Mouse (Mus musculus) liver, embryonic 13.5 days (tissue): Measurements from ENCODE around the gene Gna15. TPM values are rescaled to one million over a fixed set of nuclear protein-coding genes. Genes with fewer than 3 reads are reported as not detected.
A peak's percentile ranks its signal among the peaks of the same experiment; 100 is the strongest.

ENCODE experiments used
- ATAC-seq: fragments of 200-750 bp; cut with Nextera tagmentation; 2 replicates; pipeline ENCODE4 v1.8.0; 2017; ENCODE audit warnings: low read depth, mild to moderate bottlenecking, moderate number of reproducible peaks, moderate library complexity
- DNase-seq: peaks from one replicate; pipeline ENCODE4 v3.0.0; 2022
- H3K27ac ChIP-seq: fragments of 300-500 bp; sonication (generic); 2 replicates; pipeline ENCODE4 v1.5.1; 2015; ENCODE audit warnings: moderate library complexity, mild to moderate bottlenecking, inconsistent platforms
- H3K27me3 ChIP-seq: fragments of 300-500 bp; sonication (generic); 2 replicates; pipeline ENCODE4 v1.6.1; 2015; ENCODE audit warnings: mild to moderate bottlenecking, inconsistent platforms
- H3K36me3 ChIP-seq: fragments of 300-500 bp; sonication (generic); 2 replicates; pipeline ENCODE4 v1.6.1; 2015; ENCODE audit warnings: mild to moderate bottlenecking, inconsistent platforms
- H3K4me1 ChIP-seq: fragments of 300-500 bp; sonication (generic); replicated peaks from 2 replicates; pipeline ENCODE4 v1.6.1; 2015; ENCODE audit warnings: inconsistent platforms
- H3K4me2 ChIP-seq: fragments of 300-500 bp; sonication (generic); 2 replicates; pipeline ENCODE4 v1.6.1; 2015; ENCODE audit warnings: inconsistent platforms, mild to moderate bottlenecking, moderate library complexity
- H3K4me3 ChIP-seq: fragments of 300-500 bp; sonication (generic); replicated peaks from 2 replicates; pipeline ENCODE4 v1.5.1; 2015; ENCODE audit warnings: mild to moderate bottlenecking, inconsistent platforms
- H3K9ac ChIP-seq: fragments of 300-500 bp; sonication (generic); 2 replicates; pipeline ENCODE4 v1.6.1; 2015; ENCODE audit warnings: mild to moderate bottlenecking, inconsistent platforms
- H3K9me3 ChIP-seq: fragments of 300-500 bp; sonication (generic); replicated peaks from 2 replicates; pipeline ENCODE4 v1.6.1; 2016; ENCODE audit warnings: inconsistent platforms
- WGBS: fragments of 180-500 bp; shearing (Covaris S2); methylation state at CpG from one replicate; pipeline ENCODE4 v1.1.7; 2015; ENCODE audit not compliant: insufficient replicate concordance; 5-methylcytosine and 5-hydroxymethylcytosine counted together
- polyA plus RNA-seq: library from polyadenylated mRNA; unstranded; fragments of >200 nt; fragmentation: Nextera tagmentation; extraction: Ambion mirVana; gene quantifications from 2 replicates; pipeline ENCODE4 v1.2.1, GENCODE M21; 2015

Gna15 gene
- polyA plus RNA-seq, 1 experiment from 2014 or later, result 7.2 TPM

GRCm38 (mm10) chr10:81481605-81482532 is 42.2 kb downstream of the Gna15 start:
- Histone ChIP-seq H3K9me3 (no peaks in the 10 kb centered on the region), H3K36me3 (peaks cover 9% of the 10 kb centered on the region), H3K4me3 (peak overlapping the region; percentile 44), H3K4me2 (peak overlapping the region; percentile 70), H3K9ac (peak overlapping the region; percentile 41; the same call in 1 of the 2 replicates), H3K27me3 (peaks cover 57% of the 10 kb centered on the region), H3K4me1 (peaks cover 15% of the 10 kb centered on the region), H3K27ac (no peak overlapping the region)
- ATAC-seq (0 out of 2 replicates have a peak, but pooled peaks have one; percentile 3), DNase-seq (no peak)
- 8% methylated on average over 35 of the region's 35 CpGs for WGBS

- WGBS, result 58% methylated on average over 10 of the region's 10 CpGs
- Histone ChIP-seq H3K4me1 (peaks cover 5% of the 10 kb centered on the region), H3K27me3 (peaks cover 95% of the 10 kb centered on the region), H3K27ac (no peak overlapping the region), H3K9me3 (no peaks in the 10 kb centered on the region), H3K9ac (no peak overlapping the region), H3K4me3 (no peak overlapping the region), H3K36me3 (no peaks in the 10 kb centered on the region), H3K4me2 (no peak overlapping the region)
- no peak for ATAC-seq
- no peak for DNase-seq
Observed at GRCm38 (mm10) chr10:81474461-81474860, 49.6 kb downstream of the Gna15 start.

GRCm38 (mm10) chr10:81473003-81473451 is 51.0 kb downstream of the Gna15 start:
- ATAC-seq (no peak), DNase-seq (no peak)
- Histone ChIP-seq H3K9me3 (no peaks in the 10 kb centered on the region), H3K4me3 (no peak overlapping the region), H3K4me2 (no peak overlapping the region), H3K4me1 (peaks cover 5% of the 10 kb centered on the region), H3K36me3 (no peaks in the 10 kb centered on the region), H3K9ac (no peak overlapping the region), H3K27ac (no peak overlapping the region), H3K27me3 (peaks cover 97% of the 10 kb centered on the region)
- WGBS, result 5% methylated on average over 21 of the region's 22 CpGs

DNA sequence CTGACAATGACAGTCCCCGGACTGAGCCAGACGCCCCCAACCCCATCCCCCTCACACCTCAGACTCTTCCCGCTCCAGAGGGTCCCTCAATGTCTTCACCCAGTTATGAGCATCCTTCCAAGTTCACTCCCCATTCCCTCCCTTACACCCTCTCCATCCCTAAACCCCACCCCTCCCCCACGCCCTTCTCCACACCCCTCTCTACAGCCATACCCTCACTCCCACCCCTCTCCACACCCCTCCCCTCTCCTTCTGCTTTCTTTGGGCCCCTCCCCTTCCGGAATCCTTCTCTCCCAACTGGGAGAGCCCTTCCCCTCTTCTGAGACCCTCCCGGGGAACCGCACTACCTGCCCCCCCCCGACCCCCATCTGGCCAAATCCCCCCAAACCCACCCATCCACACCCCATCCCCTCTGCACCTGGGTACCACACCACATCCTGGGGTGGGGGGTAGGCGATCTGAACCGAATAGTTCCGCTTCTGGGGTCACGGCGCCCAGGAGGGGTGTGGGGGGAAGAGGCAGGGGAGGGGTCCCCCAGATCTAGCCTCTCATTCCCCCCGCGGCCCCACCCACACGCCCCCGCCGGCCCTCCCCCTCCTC is 51.5 kb downstream of the Gna15 start:
- 9% methylated on average over 18 of the region's 18 CpGs for WGBS
- Histone ChIP-seq H3K36me3 (no peaks in the 10 kb centered on the region), H3K27me3 (peaks cover 97% of the 10 kb centered on the region), H3K9ac (no peak overlapping the region), H3K4me3 (no peak overlapping the region), H3K4me2 (no peak overlapping the region), H3K9me3 (no peaks in the 10 kb centered on the region), H3K27ac (no peak overlapping the region), H3K4me1 (peaks cover 2% of the 10 kb centered on the region)
- no peak for ATAC-seq
- no peak for DNase-seq

DNA sequence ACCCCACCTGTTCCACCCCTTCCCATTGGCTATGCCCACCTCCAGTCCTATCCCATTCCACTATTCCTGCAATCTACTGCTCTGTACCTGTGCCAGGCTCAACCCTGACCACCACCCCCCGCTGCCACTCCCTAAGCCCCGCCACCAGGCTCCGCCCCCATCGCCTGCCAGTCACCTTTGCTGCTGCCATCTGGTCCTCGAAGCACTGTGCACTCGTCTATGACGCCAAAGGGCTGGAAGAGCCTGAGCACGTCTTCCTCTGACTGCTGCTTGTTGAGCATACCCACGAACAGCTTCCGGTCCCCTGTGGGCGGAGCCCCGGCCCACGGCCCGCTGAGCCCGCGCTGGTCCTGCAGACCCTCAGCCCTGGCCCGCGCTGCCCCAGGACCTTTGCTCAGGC is 53.6 kb downstream of the Gna15 start:
- no peak for ATAC-seq
- Histone ChIP-seq H3K9me3 (no peaks in the 10 kb centered on the region), H3K36me3 (no peaks in the 10 kb centered on the region), H3K27me3 (peaks cover 98% of the 10 kb centered on the region), H3K27ac (no peak overlapping the region), H3K9ac (no peak overlapping the region), H3K4me2 (no peak overlapping the region), H3K4me3 (no peak overlapping the region), H3K4me1 (peaks cover under 1% of the 10 kb centered on the region; the same call in 1 of the 2 replicates)
- 26% methylated on average over 18 of the region's 18 CpGs for WGBS
- no peak for DNase-seq

DNA sequence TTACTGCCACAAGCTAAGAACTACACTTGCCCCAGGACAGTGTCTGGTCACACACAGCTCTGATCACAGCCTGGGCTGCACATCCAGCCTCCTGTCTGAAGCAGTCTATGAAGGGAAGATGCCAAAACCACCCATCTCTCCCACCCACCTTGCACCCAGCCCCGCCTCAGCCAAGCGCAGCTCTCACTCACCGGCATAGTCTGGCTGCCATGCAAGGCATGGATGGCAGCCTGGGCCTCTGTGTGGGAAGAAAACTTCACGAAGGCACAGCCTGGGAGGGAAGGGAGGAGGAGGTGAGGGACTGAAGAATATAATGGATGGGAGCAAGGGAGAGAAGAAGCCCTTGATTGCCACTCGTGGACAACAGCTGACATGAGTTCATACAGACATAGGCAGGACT is 54.8 kb downstream of the Gna15 start:
- H3K9ac ChIP-seq, result no peak overlapping the region
- H3K27ac ChIP-seq, result no peak overlapping the region
- peaks cover 12% of the 10 kb centered on the region for H3K4me1 ChIP-seq
- no peak for DNase-seq
- 57% methylated on average over 5 of the region's 5 CpGs for WGBS
- no peaks in the 10 kb centered on the region for H3K36me3 ChIP-seq
- H3K27me3 ChIP-seq, result peaks cover 98% of the 10 kb centered on the region
- no peak overlapping the region for H3K4me2 ChIP-seq
- no peaks in the 10 kb centered on the region for H3K9me3 ChIP-seq
- H3K4me3 ChIP-seq, result no peak overlapping the region
- no peak for ATAC-seq

DNA sequence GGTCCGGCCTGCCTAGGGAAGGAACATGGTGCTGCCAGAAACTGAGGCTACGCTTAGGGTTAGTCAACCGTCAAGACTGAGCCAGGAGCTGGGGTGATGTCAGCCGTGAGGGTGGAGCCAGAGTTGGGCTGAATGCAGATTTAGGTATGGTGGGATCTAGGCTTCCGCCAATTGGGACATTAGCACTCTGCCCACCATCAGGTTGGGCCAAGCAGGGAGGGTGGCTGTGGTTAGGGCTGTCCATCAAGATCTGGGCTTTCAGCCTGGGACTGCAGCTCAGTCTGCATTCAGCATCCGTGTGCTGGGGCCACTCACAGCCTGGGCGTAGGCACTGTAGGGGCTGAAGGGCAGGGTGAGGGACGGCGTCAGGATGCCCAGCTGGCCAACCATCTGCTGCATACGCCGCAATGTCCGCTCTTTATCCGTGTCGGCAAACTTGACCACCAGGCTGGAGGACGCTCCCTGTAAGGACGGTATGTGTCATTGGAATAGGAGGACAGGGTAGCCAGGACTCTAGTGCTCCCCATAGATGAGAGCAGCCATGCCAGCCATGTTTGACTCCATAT is 56.3 kb downstream of the Gna15 start:
- H3K4me3 ChIP-seq, result no peak overlapping the region
- DNase-seq (no peak), ATAC-seq (no peak)
- WGBS, result 69% methylated on average over 16 of the region's 16 CpGs
- no peak overlapping the region for H3K4me2 ChIP-seq
- no peaks in the 10 kb centered on the region for H3K9me3 ChIP-seq
- H3K27me3 ChIP-seq, result peaks cover 98% of the 10 kb centered on the region
- H3K36me3 ChIP-seq, result no peaks in the 10 kb centered on the region
- H3K4me1 ChIP-seq, result peaks cover 22% of the 10 kb centered on the region
- H3K27ac ChIP-seq, result no peak overlapping the region
- H3K9ac ChIP-seq, result no peak overlapping the region

DNA sequence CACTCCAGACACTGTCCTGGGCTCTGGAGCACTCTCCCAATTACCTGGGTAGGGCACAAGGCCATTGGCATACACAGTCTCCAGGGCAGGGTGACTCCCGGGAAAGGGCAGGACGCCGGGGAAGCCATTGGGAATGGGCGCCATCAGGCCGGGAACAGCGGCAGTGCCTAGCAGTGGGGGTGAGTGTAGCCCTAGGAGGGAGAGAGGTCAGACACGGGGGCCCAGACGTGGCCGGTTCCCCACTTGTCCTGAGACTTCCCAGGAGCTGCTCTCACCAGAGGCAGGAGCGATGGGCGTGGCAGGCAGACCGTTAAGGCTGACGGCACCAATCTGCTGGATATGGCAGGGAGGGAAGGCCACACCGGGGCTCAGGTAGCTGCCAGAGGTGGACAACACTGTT is 57.1 kb downstream of the Gna15 start:
- Histone ChIP-seq H3K27me3 (peaks cover 98% of the 10 kb centered on the region), H3K4me1 (peaks cover 28% of the 10 kb centered on the region), H3K9me3 (no peaks in the 10 kb centered on the region), H3K4me2 (no peak overlapping the region), H3K4me3 (no peak overlapping the region), H3K9ac (no peak overlapping the region), H3K27ac (no peak overlapping the region), H3K36me3 (no peaks in the 10 kb centered on the region)
- no peak for ATAC-seq
- no peak for DNase-seq
- WGBS, result 50% methylated on average over 14 of the region's 14 CpGs

DNA sequence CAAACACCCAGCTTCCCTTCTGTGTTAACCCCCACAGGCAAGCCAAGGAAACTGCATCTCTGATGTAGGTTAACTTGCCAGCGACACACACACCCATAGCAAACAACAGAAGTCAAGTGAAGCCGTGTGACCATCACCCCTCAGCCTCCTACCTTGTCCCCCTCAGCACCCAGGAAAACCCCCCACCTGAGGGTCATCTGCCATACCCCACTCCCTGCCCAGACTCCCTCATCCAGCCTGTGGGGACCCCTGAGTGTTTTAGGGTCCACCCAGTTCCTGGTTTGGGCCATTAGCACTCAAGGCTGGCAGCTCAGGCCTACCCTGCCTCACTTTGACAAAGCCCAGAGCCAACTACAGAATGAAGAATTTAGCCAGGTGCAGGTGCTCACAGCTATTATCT is 58.0 kb downstream of the Gna15 start:
- WGBS, result 59% methylated on average over 2 of the region's 2 CpGs

DNA sequence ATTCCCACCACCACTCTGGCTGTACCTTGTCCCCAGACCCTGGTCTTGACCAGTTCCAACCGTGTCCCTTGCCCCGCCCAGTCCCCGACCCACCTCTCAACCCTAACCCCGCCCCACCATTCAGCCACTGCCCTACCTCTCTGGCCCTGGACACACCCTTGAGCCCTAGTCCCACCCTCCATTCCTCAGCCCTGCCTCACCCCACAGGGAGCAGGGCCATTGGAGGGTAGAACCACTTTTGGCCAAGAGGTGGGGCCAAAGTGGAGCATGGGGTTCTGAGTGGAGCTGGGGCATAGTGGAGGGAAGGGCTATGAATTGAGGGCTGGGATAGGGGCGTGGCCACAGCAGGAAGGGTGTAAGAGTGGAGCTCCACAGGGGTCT is 58.8 kb downstream of the Gna15 start:
- peak overlapping the region; percentile 60 for H3K4me2 ChIP-seq
- H3K36me3 ChIP-seq, result no peaks in the 10 kb centered on the region
- H3K4me1 ChIP-seq, result peaks cover 30% of the 10 kb centered on the region
- H3K4me3 ChIP-seq, result no peak overlapping the region
- 2% methylated on average over 5 of the region's 5 CpGs for WGBS
- DNase-seq (no peak), ATAC-seq (peak; percentile 54)
- H3K9me3 ChIP-seq, result no peaks in the 10 kb centered on the region
- no peak overlapping the region for H3K27ac ChIP-seq
- H3K27me3 ChIP-seq, result peaks cover 98% of the 10 kb centered on the region
- no peak overlapping the region for H3K9ac ChIP-seq

More for the DNA sequence above, 58.0 kb downstream of the Gna15 start:
- Histone ChIP-seq H3K4me1 (peaks cover 30% of the 10 kb centered on the region), H3K4me3 (no peak overlapping the region), H3K4me2 (no peak overlapping the region), H3K36me3 (no peaks in the 10 kb centered on the region), H3K9me3 (no peaks in the 10 kb centered on the region), H3K27me3 (peaks cover 98% of the 10 kb centered on the region), H3K9ac (no peak overlapping the region), H3K27ac (no peak overlapping the region)
- DNase-seq, result no peak
- no peak for ATAC-seq

GRCm38 (mm10) chr10:81464405-81465264 is 59.4 kb downstream of the Gna15 start:
- DNase-seq, result peak; percentile 66
- Histone ChIP-seq H3K4me1 (peaks cover 30% of the 10 kb centered on the region), H3K4me3 (peak overlapping the region; percentile 39), H3K9me3 (no peaks in the 10 kb centered on the region), H3K27ac (no peak overlapping the region), H3K36me3 (no peaks in the 10 kb centered on the region), H3K9ac (no peak overlapping the region), H3K27me3 (peaks cover 99% of the 10 kb centered on the region), H3K4me2 (peak overlapping the region; percentile 60)
- peak; percentile 88 for ATAC-seq
- 2% methylated on average over 33 of the region's 33 CpGs for WGBS
